Mouse (Mus musculus) ES-Bruce4 (cell line): ENCODE data around the gene Rhebl1.

ENCODE experiments used
- CTCF ChIP-seq: IDR thresholded peaks from one replicate; pipeline ENCODE4 v1.8.1; 2011; ENCODE audit warnings: low read depth, low read length
- EP300 ChIP-seq: IDR thresholded peaks from 2 replicates; pipeline ENCODE4 v1.6.1; 2011; ENCODE audit warnings: low read depth, low read length; ENCODE audit not compliant: insufficient read depth

DNA sequence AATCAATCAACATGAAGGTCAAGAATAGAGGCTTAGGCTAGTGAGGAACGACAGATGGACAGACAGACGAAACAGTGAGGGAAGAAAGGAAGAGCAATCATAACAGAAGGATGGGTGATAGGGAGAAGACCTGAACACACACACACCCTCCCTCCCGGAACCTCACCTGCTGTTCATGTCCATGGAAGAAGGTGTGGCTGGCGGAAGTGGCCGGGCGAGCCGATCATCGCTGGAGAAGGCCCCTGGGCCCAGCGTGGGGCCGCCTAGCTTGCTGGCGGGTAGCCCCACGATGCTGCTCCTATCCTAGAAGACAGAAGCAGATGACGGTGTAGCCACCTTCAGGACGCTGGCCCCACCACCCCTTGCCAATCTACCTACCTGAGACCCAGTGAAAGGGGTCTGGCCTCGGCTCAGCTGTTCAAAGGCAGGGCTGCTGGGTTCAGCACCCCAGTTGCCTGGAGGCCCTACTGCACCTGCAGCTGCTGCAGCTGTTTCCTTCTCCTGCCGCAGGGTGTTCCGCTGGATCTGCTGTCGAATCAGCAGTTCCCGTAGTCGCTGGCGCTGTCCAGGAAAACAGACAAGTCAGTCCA lies 43.0 kb downstream of the Rhebl1 start:
- TF ChIP-seq CTCF (no peak), EP300 (no peak)
